Mouse (Mus musculus) midbrain, embryonic 16.5 days (tissue): Measurements from ENCODE around the gene Tmie. TPM values are rescaled to one million over a fixed set of nuclear protein-coding genes. Genes with fewer than 3 reads are reported as not detected.
"Not testable (repeated sequence)": the region's sequence is repeated elsewhere in the genome, so short reads cannot be mapped to it uniquely, and the experiment has no call there.

Experiments
- ATAC-seq: fragments of 200-750 bp; cut with Nextera tagmentation; 2 replicates; pipeline ENCODE4 v1.8.0; 2017; ENCODE audit warnings: moderate TSS enrichment
- H3K27ac ChIP-seq: fragments of 300-500 bp; sonication (generic); 2 replicates; pipeline ENCODE4 v1.5.1; 2014; ENCODE audit warnings: mild to moderate bottlenecking, low read length, mixed read lengths
- H3K27me3 ChIP-seq: fragments of 300-500 bp; sonication (generic); 2 replicates; pipeline ENCODE4 v1.6.1; 2014; ENCODE audit warnings: low read depth, low read length, mixed read lengths; ENCODE audit not compliant: control insufficient read depth, insufficient read depth
- H3K36me3 ChIP-seq: fragments of 300-500 bp; sonication (generic); 2 replicates; pipeline ENCODE4 v1.6.1; 2014; ENCODE audit warnings: mild to moderate bottlenecking, low read length, moderate library complexity, mixed read lengths; ENCODE audit not compliant: control insufficient read depth, insufficient read depth
- H3K4me1 ChIP-seq: fragments of 300-500 bp; sonication (generic); 2 replicates; pipeline ENCODE4 v1.6.1; 2014; ENCODE audit warnings: mild to moderate bottlenecking, low read length, mixed read lengths; ENCODE audit not compliant: control insufficient read depth, insufficient read depth
- H3K4me2 ChIP-seq: fragments of 300-500 bp; sonication (generic); 2 replicates; pipeline ENCODE4 v1.6.1; 2014; ENCODE audit warnings: mild to moderate bottlenecking, low read length, mixed read lengths
- H3K4me3 ChIP-seq: fragments of 300-500 bp; sonication (generic); 2 replicates; pipeline ENCODE4 v1.5.1; 2014; ENCODE audit warnings: low read depth, mild to moderate bottlenecking, low read length, moderate library complexity, mixed read lengths
- H3K9ac ChIP-seq: fragments of 300-500 bp; sonication (generic); 2 replicates; pipeline ENCODE4 v1.6.1; 2014; ENCODE audit warnings: low read depth, low read length, mixed read lengths
- H3K9me3 ChIP-seq: fragments of 300-500 bp; sonication (generic); replicated peaks from 2 replicates; pipeline ENCODE4 v1.6.1; 2014; ENCODE audit warnings: mild to moderate bottlenecking, low read length, mixed read lengths; ENCODE audit not compliant: control insufficient read depth, poor library complexity, severe bottlenecking
- WGBS: fragments of 180-500 bp; shearing (Covaris S2); extraction: QIAGEN DNeasy Blood & Tissue Kit; methylation state at CpG from one replicate; pipeline ENCODE4 v1.1.7; 2014; 5-methylcytosine and 5-hydroxymethylcytosine counted together
- microRNA-seq: library from miRNA; unstranded; fragments of <30 nt; microRNA quantifications from one replicate; pipeline ENCODE4, GENCODE M21; 2017
- polyA plus RNA-seq: library from polyadenylated mRNA; unstranded; fragments of >200 nt; fragmentation: Nextera tagmentation; extraction: Ambion mirVana; gene quantifications from 2 replicates; pipeline ENCODE4 v1.2.1, GENCODE M21; 2015

Tmie gene
- polyA plus RNA-seq, 1 experiment from 2014 or later = 5.7 TPM

GRCm38 (mm10) chr9:110834411-110834810 is 45.5 kb downstream of the Tmie start, which contains the start of gene Prss45:
TSS of gene Prss45 (plus strand) at chr9:110834588.
- Histone ChIP-seq H3K9ac (no peak within 1 kb of the TSS), H3K27me3 (no peaks in the 10 kb centered on the region), H3K4me3 (no peak within 1 kb of the TSS), H3K4me1 (no peaks in the 10 kb centered on the region), H3K36me3 (no peaks in the 10 kb centered on the region), H3K9me3 (no peaks in the 10 kb centered on the region), H3K4me2 (no peak within 1 kb of the TSS), H3K27ac (no peak within 1 kb of the TSS)
- no peak for ATAC-seq
- 76% methylated on average over 19 of the region's 19 CpGs for WGBS

DNA sequence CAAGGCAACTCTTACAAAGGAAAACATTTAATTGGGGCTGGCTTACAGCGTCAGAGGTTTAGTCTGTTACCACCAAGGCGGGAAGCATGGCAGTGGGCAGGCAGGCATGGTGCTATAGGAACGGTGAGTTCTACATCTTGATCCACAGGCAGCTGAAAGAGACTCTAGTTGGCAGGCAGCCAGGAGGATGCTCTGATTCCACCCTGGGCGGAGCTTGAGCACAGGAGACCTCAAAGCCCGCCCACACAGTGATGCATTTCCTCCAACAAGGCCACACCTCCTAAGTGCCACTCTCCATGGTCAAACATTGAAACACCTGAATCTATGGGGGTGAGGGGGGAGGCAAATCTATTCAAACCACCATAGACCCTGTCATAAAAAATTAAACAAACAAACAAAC is 46.9 kb downstream of the Tmie start:
- ATAC-seq = no peak
- Histone ChIP-seq H3K27me3 (no peaks in the 10 kb centered on the region), H3K9me3 (no peaks in the 10 kb centered on the region), H3K4me1 (no peaks in the 10 kb centered on the region), H3K27ac (no peak overlapping the region), H3K4me2 (no peak overlapping the region), H3K9ac (no peak overlapping the region), H3K36me3 (no peaks in the 10 kb centered on the region), H3K4me3 (no peak overlapping the region)
- 72% methylated on average over 5 of the region's 5 CpGs for WGBS

DNA sequence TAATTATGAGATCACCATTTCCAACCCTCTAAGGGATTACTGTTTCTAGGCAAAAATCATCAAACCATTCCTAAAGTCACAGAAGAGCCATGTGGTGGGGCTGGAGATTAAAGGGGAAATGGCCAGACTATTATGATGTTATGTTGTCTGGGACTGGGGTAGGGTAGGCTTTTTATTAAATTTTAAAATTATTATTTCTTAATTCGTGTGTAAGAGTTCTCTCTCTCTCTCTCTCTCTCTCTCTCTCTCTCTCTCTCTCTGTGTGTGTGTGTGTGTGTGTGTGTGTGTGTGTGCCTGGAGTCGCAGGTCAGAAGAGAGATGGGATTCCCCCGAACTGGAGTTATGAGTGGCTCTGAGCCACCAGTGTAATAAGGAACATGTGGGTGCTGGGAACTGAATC is 53.5 kb downstream of the Tmie start, which contains the start of gene Prss43:
TSS of gene Prss43 (plus strand) at position 301 of the 400 bp plus-strand sequence.
- Histone ChIP-seq H3K4me1 (no peaks in the 10 kb centered on the region), H3K27me3 (no peaks in the 10 kb centered on the region), H3K9me3 (no peaks in the 10 kb centered on the region), H3K9ac (no peak within 1 kb of the TSS), H3K27ac (no peak within 1 kb of the TSS), H3K4me2 (no peak within 1 kb of the TSS), H3K36me3 (no peaks in the 10 kb centered on the region), H3K4me3 (no peak within 1 kb of the TSS)
- 77% methylated on average over 3 of the region's 3 CpGs for WGBS
- no peak for ATAC-seq

DNA sequence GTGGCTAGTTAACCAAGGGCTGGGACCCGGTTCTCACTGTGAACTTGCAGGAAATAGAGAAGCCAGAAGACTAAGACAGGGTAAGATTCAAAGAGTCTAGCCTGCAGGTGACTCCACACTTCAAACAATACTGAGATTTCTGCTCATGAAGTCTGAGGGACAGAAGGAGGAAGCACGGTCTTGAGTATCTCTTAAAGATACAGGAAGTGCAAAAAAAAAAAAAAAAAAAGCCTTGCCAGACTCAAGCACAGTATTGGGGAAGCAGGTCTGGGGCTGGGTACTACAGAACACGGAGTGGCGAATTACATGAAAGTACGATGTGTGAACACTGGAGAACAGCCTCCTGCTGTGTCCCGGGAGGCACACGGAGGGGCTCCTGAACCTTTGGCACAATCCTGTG is 54.1 kb downstream of the Tmie start:
- no peaks in the 10 kb centered on the region for H3K36me3 ChIP-seq
- no peak overlapping the region for H3K4me3 ChIP-seq
- H3K4me2 ChIP-seq = no peak overlapping the region
- no peaks in the 10 kb centered on the region for H3K4me1 ChIP-seq
- H3K9ac ChIP-seq = no peak overlapping the region
- no peaks in the 10 kb centered on the region for H3K9me3 ChIP-seq
- no peak for ATAC-seq
- H3K27me3 ChIP-seq = no peaks in the 10 kb centered on the region
- H3K27ac ChIP-seq = no peak overlapping the region
- WGBS = 62% methylated on average over 7 of the region's 7 CpGs

DNA sequence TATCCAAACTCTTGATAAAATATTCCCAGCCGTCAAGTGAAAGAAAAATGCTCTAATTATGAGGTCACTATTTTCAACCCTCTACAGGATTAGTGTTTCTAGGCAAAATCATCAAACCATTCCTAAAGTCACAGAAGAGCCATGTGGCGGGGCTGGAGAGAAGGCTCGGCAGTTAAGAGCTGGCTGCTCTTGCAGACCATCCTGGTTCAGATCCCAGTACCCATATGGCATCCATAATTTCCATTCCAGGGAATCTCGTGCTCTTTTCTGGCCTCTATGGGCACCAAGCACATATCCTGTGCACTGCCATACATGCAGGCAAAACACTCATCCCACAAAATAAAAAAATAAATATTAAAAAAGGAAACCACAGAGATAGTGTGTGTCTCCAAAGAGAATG is 54.5 kb downstream of the Tmie start:
- no peak overlapping the region for H3K4me2 ChIP-seq
- WGBS = 84% methylated on average over 4 of the region's 4 CpGs
- H3K4me3 ChIP-seq = no peak overlapping the region
- no peak overlapping the region for H3K9ac ChIP-seq
- no peaks in the 10 kb centered on the region for H3K36me3 ChIP-seq
- H3K9me3 ChIP-seq = no peaks in the 10 kb centered on the region
- no peaks in the 10 kb centered on the region for H3K4me1 ChIP-seq
- H3K27me3 ChIP-seq = no peaks in the 10 kb centered on the region
- no peak overlapping the region for H3K27ac ChIP-seq
- ATAC-seq = no peak

DNA sequence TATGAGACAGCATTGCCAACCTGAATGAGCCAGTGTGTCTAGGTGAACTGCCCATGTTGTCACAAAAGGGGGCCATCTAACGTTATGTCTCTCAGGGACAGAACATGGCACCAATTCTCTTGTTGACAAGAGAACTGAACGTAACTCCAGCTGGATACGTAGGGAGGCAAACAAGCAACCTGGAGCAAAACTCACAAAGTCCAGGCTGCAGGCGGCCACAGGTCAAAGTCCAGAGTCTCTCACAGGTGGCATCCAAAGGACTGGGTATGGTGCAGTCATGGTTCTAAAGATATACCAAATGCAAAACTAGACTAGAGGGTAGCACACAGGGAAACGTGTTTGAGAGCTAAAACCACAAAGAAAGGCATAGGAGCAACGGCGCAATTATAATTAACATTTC is 58.5 kb downstream of the Tmie start:
- WGBS = 88% methylated on average over 7 of the region's 7 CpGs
- Histone ChIP-seq H3K9ac (no peak overlapping the region), H3K36me3 (no peaks in the 10 kb centered on the region), H3K9me3 (no peaks in the 10 kb centered on the region), H3K4me3 (no peak overlapping the region), H3K27me3 (no peaks in the 10 kb centered on the region), H3K4me1 (no peaks in the 10 kb centered on the region), H3K27ac (no peak overlapping the region), H3K4me2 (no peak overlapping the region)
- no peak for ATAC-seq

DNA sequence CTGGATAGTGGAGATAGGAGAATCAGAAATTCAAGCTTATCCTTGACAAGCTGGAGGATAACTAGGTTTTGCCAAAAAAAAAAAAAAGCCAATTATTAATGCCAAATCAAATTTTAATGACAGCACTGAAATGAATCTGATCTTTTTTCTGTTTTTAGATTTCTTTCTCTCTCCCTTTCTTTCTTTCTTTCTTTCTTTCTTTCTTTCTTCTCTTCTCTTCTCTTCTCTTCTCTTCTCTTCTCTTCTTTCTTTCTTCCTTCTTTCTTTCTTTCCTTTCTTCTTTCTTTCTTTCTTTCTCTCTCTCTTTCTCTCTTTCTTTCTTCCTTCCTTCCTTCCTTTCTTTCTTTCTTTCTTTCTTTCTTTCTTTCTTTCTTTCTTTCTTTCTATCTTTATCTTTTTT is 59.4 kb downstream of the Tmie start:
- H3K36me3 ChIP-seq, H3K4me1 ChIP-seq, H3K9me3 ChIP-seq, H3K27me3 ChIP-seq, H3K9ac ChIP-seq, H3K4me2 ChIP-seq, ATAC-seq, H3K4me3 ChIP-seq, H3K27ac ChIP-seq: not testable (repeated sequence)

Small RNA genes within 50 kb of the gene (microRNA-seq; reads per million reads assigned to microRNA genes)
- not detected for gene Gm24269

Other genes starting within 250 kb of the Tmie start
- 5.2 and 6.1 TPM in 2 replicates for gene Nbeal2, start 226.0 kb downstream of the Tmie start, polyA plus RNA-seq
- gene Ccdc12, start 223.6 kb downstream of the Tmie start, polyA plus RNA-seq = 93.3 and 103 TPM in 2 replicates
- gene Myl3, start 138.3 kb downstream of the Tmie start, polyA plus RNA-seq = 0.39 and 0.48 TPM in 2 replicates
- gene Pth1r, start 133.0 kb downstream of the Tmie start, polyA plus RNA-seq = 6.1 and 8.0 TPM in 2 replicates
- gene Prss42, start 81.9 kb downstream of the Tmie start, polyA plus RNA-seq = not detected in 2 replicates
- gene Prss44, start 66.1 kb downstream of the Tmie start, polyA plus RNA-seq = not detected in 2 replicates
- gene Prss43, start 53.4 kb downstream of the Tmie start, polyA plus RNA-seq = not detected in 2 replicates
- 0.20 TPM in 1 of 2 replicates, not detected in the other for gene Prss45, start 45.5 kb downstream of the Tmie start, polyA plus RNA-seq
- gene Prss46, start 35.6 kb downstream of the Tmie start, polyA plus RNA-seq = not detected in 2 replicates
- 0.29 and 0.47 TPM in 2 replicates for gene Prss50, start 22.1 kb downstream of the Tmie start, polyA plus RNA-seq
- gene Als2cl, start 243 bp downstream of the Tmie start, polyA plus RNA-seq = 2.5 and 2.7 TPM in 2 replicates
- not detected in 2 replicates for gene Fam240a, start 36.7 kb upstream of the Tmie start, polyA plus RNA-seq
- not detected in 2 replicates for gene Tdgf1, start 66.0 kb upstream of the Tmie start, polyA plus RNA-seq
- gene Lrrc2, start 71.4 kb upstream of the Tmie start, polyA plus RNA-seq = 0.29 and 1.2 TPM in 2 replicates
- 0.20 TPM in 1 of 2 replicates, not detected in the other for gene Rtp3, start 110.5 kb upstream of the Tmie start, polyA plus RNA-seq
- 0.45 and 2.4 TPM in 2 replicates for gene Ltf, start 139.2 kb upstream of the Tmie start, polyA plus RNA-seq
- gene Ccrl2, start 177.4 kb upstream of the Tmie start, polyA plus RNA-seq = 1.2 and 1.4 TPM in 2 replicates
- 44.3 and 52.4 TPM in 2 replicates for gene Lrrfip2, start 237.5 kb upstream of the Tmie start, polyA plus RNA-seq